In genomic region chr8:54660675-54661074, GRCm38 (mm10) we compare ENCODE assay signal across 8 mouse cellular contexts.
DNase-seq lines count a peak whose midpoint lies in the region; ATAC-seq and TF ChIP-seq lines count a peak whose summit lies in the region.

No protein-coding gene starts in this region.

- H3K36me3 ChIP-seq in hindbrain, embryonic 10.5 days: no peaks in the 10 kb centered on the region
- H3K36me3 ChIP-seq in hindbrain, embryonic 12.5 days: no peaks in the 10 kb centered on the region
- no peaks in the 10 kb centered on the region for H3K36me3 ChIP-seq in lung, embryonic 14.5 days (ENCODE audit: insufficient read depth)

- H3K4me3 ChIP-seq in hindbrain, embryonic 10.5 days: no peak overlapping the region
- H3K4me3 ChIP-seq in hindbrain, embryonic 12.5 days: no peak overlapping the region
- no peak overlapping the region for H3K4me3 ChIP-seq in cortical plate, adult 2 months (ENCODE audit: insufficient read depth, low read length)
- H3K4me3 ChIP-seq in lung, embryonic 14.5 days (ENCODE audit: low read depth, low read length): no peak overlapping the region

- DNase-seq in hindbrain, embryonic 10.5 days (ENCODE audit: low spot score): peak; percentile 3
- peak; percentile 2 for DNase-seq in large intestine, adult 2 months (ENCODE audit: low read depth, low spot score)
- DNase-seq in lung, embryonic 14.5 days: peak; percentile 79
- peak; percentile 37 for DNase-seq in right cerebral cortex, postnatal 14 days

- ATAC-seq in hindbrain, embryonic 12.5 days (ENCODE audit: low FRiP score): no peak; the same call in 1 of the 2 replicates
- ATAC-seq in activated CD4-positive, CD25-positive, alpha-beta regulatory T cell, adult 4 months: peak; percentile 72
- peak; percentile 96 for ATAC-seq in granulocyte monocyte progenitor cell, adult 5-6 weeks (replicated peaks; ENCODE audit: poor library complexity, severe bottlenecking)
- ATAC-seq in lung, embryonic 14.5 days (ENCODE audit: insufficient read depth): peak; percentile 49; the same call in 1 of the 2 replicates

- H3K27ac ChIP-seq in hindbrain, embryonic 10.5 days: no peak overlapping the region
- H3K27ac ChIP-seq in hindbrain, embryonic 12.5 days: no peak overlapping the region
- H3K27ac ChIP-seq in cortical plate, adult 2 months (ENCODE audit: insufficient read depth, low read length): no peak overlapping the region
- no peak overlapping the region for H3K27ac ChIP-seq in lung, embryonic 14.5 days (ENCODE audit: low read depth)

- no peaks in the 10 kb centered on the region for H3K27me3 ChIP-seq in hindbrain, embryonic 10.5 days (ENCODE audit: insufficient read depth, poor library complexity, severe bottlenecking)
- H3K27me3 ChIP-seq in hindbrain, embryonic 12.5 days: no peaks in the 10 kb centered on the region
- H3K27me3 ChIP-seq in lung, embryonic 14.5 days (ENCODE audit: insufficient read depth, low read length): no peaks in the 10 kb centered on the region

- H3K9me3 ChIP-seq in hindbrain, embryonic 10.5 days: no peaks in the 10 kb centered on the region
- H3K9me3 ChIP-seq in hindbrain, embryonic 12.5 days (replicated peaks): no peaks in the 10 kb centered on the region
- no peaks in the 10 kb centered on the region for H3K9me3 ChIP-seq in lung, embryonic 14.5 days (ENCODE audit: low read depth, low read length)

- no peaks in the 10 kb centered on the region for H3K4me1 ChIP-seq in hindbrain, embryonic 10.5 days (replicated peaks)
- no peaks in the 10 kb centered on the region for H3K4me1 ChIP-seq in hindbrain, embryonic 12.5 days
- no peaks in the 10 kb centered on the region for H3K4me1 ChIP-seq in cortical plate, adult 2 months (ENCODE audit: control insufficient read depth, insufficient read depth, low read length)
- no peaks in the 10 kb centered on the region for H3K4me1 ChIP-seq in lung, embryonic 14.5 days (ENCODE audit: insufficient read depth)

- H3K4me2 ChIP-seq in hindbrain, embryonic 12.5 days (replicated peaks): no peak overlapping the region
- H3K4me2 ChIP-seq in lung, embryonic 14.5 days: no peak overlapping the region

- peak; percentile 76 for TF ChIP-seq CTCF in cortical plate, adult 2 months (IDR thresholded peaks at IDR 0.05; ENCODE audit: extremely low read depth, insufficient read depth, low read length)
- peak; percentile 73 for TF ChIP-seq CTCF in lung, embryonic 14.5 days (IDR thresholded peaks at IDR 0.05; ENCODE audit: low read depth)

- 44% methylated on average over 5 of the region's 5 CpGs for WGBS in hindbrain, embryonic 10.5 days
- 46% methylated on average over 5 of the region's 5 CpGs for WGBS in hindbrain, embryonic 12.5 days
- 35% methylated on average over 5 of the region's 5 CpGs for WGBS in large intestine, adult 2 months
- 24% methylated on average over 5 of the region's 5 CpGs for WGBS in lung, embryonic 14.5 days

- no peak for TF ChIP-seq POLR2A in cortical plate, adult 2 months (IDR thresholded peaks at IDR 0.05; ENCODE audit: extremely low read depth, insufficient read depth, low read length)

- no peak overlapping the region for H3K9ac ChIP-seq in hindbrain, embryonic 12.5 days
- no peak overlapping the region for H3K9ac ChIP-seq in lung, embryonic 14.5 days

Comparison
In these comparisons a context has a peak if more than half of its experiments do, and no peak if none do; other contexts are left out.
1. DNase-seq: peak in every context shown above with its lines; median percentile 79 in lung, embryonic 14.5 days; 37 in right cerebral cortex, postnatal 14 days; 3 in hindbrain, embryonic 10.5 days; 2 in large intestine, adult 2 months.